Mouse (Mus musculus) layer of hippocampus, adult 2 months (tissue): ENCODE measurements around the gene Hectd4. TPM values are rescaled to one million over a fixed set of nuclear protein-coding genes. Genes with fewer than 3 reads are reported as not detected.

Experiments used
- DNase-seq, 2 experiments: peaks; one replicate each; pipeline ENCODE4 v3.0.0; 2022; ENCODE audit warnings: low spot score in 2 of 2
- H3K27ac ChIP-seq: fragments of 200-600 bp; 2 replicates; pipeline ENCODE4 v1.8.1; 2022
- H3K4me3 ChIP-seq: fragments of 200-600 bp; 2 replicates; pipeline ENCODE4 v1.8.1; 2022; ENCODE audit warnings: mild to moderate bottlenecking
- CTCF ChIP-seq: fragments of 200-600 bp; conservative IDR thresholded peaks from 2 replicates; pipeline ENCODE4 v1.8.1; 2022; ENCODE audit warnings: antibody characterized with exemption, mild to moderate bottlenecking, moderate library complexity
- total RNA-seq, 2 experiments: library from RNA; stranded (reverse); gene quantifications; 2 replicates each; pipeline ENCODE4 v1.2.3; 2021

Gene Hectd4
- total RNA-seq, 2 experiments from 2014 or later: 170 to 175 TPM

DNA sequence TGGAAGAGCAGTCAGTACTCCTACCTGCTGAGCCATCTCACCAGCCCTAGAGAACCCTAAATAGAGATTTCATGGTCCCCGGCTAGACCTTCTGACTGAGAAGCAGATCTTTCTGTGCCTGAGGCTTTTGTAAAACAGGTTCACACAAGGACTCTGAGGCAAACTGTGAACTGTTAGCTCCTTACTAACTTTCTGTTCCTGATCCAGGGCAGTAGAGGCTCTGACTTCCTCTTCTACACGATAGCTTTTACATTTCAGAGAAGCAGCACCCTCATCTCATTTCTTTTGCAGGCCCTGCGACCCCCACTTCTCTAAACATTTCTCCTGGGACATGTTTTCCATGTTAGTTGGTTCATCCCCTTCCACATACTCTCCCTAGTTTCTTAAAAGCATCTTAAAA, 29.7 kb downstream of the Hectd4 start:
- Histone ChIP-seq H3K27ac (no peak overlapping the region), H3K4me3 (no peak overlapping the region)
- no peak for DNase-seq
- TF ChIP-seq CTCF: no peak

DNA sequence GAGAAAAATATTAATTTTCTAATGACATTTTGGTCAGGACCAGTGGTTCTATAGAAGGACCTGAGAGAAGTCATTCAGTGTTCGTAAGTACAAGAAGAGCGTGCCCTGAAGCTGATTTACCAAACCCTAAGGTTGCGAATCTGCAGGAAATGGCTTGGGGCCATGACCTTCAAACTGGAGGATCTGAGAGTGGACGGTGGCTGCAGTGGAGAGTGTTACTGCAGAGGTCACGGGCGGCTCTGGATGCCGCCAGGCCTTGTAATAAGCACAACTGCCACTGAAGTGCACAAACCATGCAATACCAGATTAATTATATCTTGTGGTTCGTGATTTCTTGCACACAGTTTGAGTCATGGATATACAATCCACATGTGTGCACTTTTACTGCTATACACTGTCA, 31.8 kb downstream of the Hectd4 start:
- DNase-seq: no peak
- no peak overlapping the region for H3K27ac ChIP-seq
- H3K4me3 ChIP-seq: no peak overlapping the region
- no peak for TF ChIP-seq CTCF

DNA sequence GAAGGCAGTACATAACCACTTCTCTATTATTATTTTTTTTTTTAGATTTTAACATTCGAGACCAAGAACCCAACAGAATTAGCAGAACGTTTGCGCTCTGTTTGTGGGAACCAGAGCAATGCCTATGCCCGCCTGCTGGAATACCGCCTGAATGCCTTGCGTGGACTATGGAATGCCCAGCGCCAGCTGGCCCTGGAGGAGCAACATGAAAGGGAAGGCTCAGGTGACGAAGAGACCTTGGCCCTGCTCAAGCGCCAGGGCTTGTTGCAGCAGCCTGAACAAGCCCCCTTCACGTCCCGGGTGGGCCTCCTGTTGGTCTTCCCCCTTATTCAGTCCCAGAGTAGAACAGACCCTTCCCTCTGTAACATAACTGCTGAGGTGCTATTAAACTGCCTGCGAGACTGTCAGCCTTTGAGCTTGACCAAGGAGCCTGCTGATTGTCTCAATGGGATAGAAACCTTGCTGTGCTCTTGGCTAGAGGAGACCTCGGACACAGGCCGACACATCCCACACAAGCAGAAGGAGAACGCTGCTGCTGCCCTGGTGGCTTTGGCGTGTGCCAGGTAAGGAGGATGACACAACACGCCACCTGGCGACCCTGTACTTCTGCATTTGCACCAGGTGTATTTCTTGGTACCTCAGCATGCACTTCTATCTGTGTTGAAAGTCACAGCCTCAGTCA, 33.9 kb downstream of the Hectd4 start:
- no peak for TF ChIP-seq CTCF
- Histone ChIP-seq H3K4me3 (no peak overlapping the region), H3K27ac (no peak overlapping the region)
- no peak for DNase-seq

DNA sequence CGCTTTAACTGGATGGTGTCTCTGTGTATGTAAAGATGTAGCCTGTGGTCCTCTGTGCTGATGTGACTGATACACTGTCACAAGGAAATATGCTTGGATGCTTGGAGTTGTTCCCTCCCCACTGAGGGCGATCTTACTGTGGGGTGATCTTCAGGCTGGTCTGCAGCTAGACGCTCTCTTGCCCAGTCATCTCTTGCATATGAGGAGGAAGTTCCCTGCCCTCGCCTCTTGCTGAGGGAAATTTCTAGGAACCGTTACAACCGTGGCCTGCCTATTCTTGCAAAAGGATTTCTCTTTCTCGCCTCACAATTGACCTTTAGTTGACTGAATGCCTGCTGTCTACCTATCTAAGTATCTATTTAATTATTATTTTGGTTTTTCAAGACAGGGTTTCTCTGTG, 35.0 kb downstream of the Hectd4 start:
- Histone ChIP-seq H3K27ac (no peak overlapping the region), H3K4me3 (no peak overlapping the region)
- TF ChIP-seq CTCF: no peak
- DNase-seq: no peak

DNA sequence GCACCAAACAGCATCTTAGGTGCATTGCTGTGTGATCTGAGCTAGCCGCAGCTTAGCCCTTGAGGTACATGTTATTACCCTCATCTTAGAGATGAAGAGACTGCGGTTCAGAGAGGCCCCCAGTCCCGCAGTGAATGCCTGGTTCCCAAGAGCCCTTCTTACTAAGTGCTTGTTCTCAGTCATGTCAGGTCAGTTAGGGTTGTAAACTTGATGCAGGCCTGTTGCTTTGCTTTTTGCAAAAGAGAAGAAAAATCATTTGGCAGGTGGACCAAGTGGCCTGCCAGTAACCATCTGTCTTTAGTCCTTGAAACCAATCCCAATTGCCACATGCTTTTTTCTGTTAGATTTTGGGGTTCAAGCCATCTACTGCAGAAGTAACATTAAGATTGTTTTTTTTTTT, 41.8 kb downstream of the Hectd4 start:
- no peak for DNase-seq
- Histone ChIP-seq H3K4me3 (no peak overlapping the region), H3K27ac (no peak overlapping the region)
- TF ChIP-seq CTCF: no peak

DNA sequence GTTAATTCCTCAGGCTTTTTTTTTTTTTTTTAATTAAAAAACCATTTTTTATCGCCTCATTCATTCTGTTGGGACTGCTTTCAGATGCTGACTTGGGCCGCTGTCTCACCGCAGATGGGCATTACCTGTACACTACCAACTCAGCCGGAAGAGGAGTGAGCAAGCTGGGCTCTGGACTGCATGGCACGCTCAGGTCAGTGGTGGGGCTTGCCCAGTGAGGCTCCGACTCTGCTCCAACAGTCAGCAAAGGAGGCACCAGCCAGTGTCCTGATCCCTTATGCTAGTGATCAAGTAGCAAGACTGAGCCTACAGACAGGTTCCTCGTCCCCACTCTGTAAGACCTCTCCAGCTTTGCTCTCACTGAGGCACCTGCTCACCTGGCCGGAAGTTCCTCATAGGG, 42.4 kb downstream of the Hectd4 start:
- H3K27ac ChIP-seq: no peak overlapping the region
- no peak for DNase-seq
- TF ChIP-seq CTCF: no peak
- no peak overlapping the region for H3K4me3 ChIP-seq

DNA sequence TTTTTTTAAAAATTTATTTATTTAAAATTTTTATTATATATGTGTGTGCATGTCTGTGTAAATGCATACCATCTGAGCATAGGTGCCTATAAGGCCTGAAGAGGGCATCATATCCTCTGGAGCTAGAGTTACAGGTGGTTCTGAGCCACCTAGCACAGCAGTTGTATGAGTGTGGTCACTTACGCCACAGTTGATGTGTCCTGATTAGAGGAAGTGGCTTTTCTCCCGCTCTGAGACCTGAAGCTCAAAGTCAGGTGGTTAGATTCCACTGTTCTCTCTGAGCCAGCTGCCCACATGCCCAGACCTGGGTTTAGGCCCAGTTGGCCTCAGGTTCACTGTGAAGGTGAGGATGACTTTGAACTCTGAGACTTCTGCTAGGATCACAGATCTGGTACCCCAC, 44.6 kb downstream of the Hectd4 start:
- TF ChIP-seq CTCF: no peak
- DNase-seq: no peak
- H3K4me3 ChIP-seq: no peak overlapping the region
- no peak overlapping the region for H3K27ac ChIP-seq

DNA sequence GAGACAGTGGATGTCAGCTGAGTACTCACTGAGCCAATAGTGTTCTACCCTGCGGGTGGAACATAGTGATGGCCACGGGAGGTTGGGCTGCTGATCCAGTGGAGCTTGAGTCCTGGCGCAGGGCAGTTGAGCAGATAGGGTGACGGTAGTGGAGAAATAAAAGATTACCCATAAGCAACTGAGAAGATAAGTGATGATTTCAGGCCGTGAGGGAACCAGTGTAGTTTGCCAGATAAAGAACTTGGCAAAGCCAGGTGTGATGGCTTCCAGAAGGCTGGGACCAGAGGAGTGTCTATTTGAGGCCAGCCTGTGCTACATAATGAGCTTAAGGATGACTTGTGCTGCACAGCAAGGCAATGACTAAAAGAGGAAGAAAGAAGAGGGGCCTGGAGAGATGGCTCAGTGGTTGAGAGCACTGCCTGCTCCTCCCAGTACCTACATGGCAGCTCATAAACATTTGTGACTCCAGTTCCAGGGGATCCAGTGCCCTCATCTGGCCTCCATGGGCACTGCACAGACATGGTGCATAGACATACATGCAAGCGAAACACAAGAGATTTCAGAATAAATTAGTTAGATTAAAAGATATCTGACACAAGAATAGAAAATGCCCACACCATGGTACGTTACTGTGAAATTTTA, 46.8 kb downstream of the Hectd4 start:
- peak; percentile 84 for TF ChIP-seq CTCF
- H3K27ac ChIP-seq: no peak overlapping the region

DNA sequence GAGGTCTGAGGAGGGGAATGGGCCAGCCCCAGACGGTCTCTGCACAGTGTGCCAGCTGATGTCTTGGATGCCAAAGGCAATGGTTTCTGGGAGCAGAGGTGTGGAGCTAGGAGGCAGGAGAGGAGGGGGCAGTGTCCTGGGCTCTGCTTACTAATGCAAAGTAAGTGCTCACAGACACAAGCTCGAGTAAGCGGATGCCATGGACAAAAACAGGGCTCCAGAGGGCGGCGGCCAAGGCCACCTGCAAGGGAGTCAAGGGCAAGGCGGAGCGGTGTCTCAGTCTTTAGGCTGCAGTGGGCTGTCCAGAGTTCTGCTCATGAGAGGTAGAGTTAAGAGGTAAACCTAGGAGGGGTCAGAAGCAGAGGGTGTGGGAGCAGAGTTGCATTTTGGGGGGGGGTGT, 51.0 kb downstream of the Hectd4 start:
- TF ChIP-seq CTCF: no peak
- no peak overlapping the region for H3K27ac ChIP-seq
- DNase-seq: no peak
- no peak overlapping the region for H3K4me3 ChIP-seq

More for the DNA sequence above, 46.8 kb downstream of the Hectd4 start:
- peak in 1 of 2 experiments; percentile 38 for DNase-seq
- no peak overlapping the region for H3K4me3 ChIP-seq

DNA sequence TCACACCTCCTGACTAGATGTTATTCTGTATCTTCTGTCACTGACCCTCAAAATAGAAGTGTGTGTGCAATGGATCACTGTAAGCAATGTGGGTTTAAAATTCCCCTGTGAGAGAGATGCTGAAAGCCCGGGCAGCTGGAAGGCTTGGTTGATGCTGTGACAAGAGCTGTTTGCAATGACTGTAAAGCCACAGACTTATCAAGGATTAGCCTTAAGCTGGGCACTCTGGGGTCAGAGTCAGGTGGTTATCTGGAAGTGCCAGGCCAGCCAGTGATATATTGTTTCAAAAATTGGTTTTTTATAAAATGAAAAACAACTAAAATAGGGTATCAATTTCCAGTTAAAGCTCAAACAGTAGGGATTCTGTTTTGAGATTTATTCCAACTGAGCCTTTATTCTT, 56.8 kb downstream of the Hectd4 start:
- no peak overlapping the region for H3K4me3 ChIP-seq
- no peak for DNase-seq
- no peak overlapping the region for H3K27ac ChIP-seq
- no peak for TF ChIP-seq CTCF

DNA sequence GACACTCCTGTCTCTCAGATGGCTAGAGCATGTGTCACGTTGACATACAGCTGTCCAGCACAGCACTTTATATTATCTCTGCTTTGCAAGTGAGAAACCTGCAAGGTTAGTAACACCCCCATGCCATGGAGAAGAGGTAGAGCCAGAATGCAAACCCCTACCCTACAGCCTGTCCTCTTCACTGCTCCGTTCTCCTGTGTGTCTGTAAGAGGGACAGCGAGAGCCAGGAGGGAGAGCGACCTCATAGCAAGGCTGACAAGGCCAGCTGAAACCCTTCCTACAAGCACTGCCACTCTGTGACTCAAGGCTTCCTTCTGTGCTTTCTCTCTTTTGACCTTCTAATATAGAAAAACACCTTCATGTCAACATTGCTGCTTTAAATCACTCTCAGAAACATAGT, 60.4 kb downstream of the Hectd4 start:
- no peak overlapping the region for H3K27ac ChIP-seq
- no peak overlapping the region for H3K4me3 ChIP-seq
- TF ChIP-seq CTCF: no peak
- DNase-seq: no peak

DNA sequence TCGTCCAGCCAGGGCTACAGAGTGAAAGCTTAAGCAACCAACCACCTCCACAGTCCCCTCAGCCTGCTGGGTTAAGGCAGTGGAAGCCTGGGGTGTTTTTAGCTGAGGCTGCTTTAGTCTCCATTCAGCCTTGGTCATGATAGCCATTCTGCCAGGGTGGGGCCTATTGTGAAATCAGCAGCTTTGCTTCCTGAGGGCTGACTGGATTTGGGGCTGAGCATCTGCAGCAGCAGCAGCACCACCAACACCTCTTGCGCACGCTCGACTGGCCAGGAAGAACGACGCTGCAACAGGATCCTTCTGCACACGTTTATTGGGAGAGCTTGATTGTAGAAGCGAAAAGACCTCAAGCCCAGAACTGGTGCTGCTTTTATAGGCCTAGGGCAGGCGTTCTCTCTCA, 63.0 kb downstream of the Hectd4 start:
- H3K27ac ChIP-seq: no peak overlapping the region
- DNase-seq: no peak
- no peak for TF ChIP-seq CTCF

DNA sequence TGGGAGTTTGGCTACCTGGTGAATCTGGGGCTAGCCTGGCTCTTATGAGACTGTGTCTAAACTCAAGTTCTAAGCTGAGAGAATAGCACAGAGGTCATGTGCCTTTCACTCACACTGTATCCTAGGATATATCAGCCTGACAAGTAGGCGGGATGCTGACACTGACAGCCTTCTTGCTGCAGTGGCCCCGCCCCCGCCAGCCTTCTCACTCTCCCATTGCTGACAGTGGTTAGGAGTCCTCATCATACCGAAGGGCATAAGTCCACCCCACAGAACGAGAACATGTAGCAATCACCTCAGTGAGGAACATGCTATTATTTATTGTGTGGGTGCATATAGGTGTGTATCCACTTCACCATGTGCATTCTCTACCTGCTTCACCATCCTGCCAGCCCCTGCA, 64.8 kb downstream of the Hectd4 start:
- Histone ChIP-seq H3K27ac (no peak overlapping the region), H3K4me3 (no peak overlapping the region)
- TF ChIP-seq CTCF: no peak
- DNase-seq: no peak

More for the DNA sequence above, 63.0 kb downstream of the Hectd4 start:
- H3K4me3 ChIP-seq: no peak overlapping the region

DNA sequence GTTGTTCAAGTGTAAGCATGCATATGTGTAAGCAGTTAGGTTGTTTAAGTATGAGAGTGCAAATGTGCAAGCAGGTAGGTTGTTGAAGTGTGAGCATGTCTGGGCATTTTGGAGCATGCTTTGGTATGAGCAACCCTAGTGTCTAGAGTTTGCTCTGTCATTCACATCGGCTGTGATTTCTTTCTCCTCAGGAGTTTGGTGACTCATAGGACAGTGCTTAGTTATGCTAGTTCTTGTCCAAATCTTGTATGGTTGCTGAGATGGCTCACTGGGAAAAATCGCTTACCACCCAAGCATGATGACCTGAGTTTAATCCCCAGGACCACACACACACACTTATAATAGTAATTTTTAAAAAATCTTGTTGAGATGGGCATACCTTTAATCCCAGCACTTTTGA, 67.2 kb downstream of the Hectd4 start:
- no peak for DNase-seq
- no peak for TF ChIP-seq CTCF
- H3K27ac ChIP-seq: no peak overlapping the region
- no peak overlapping the region for H3K4me3 ChIP-seq
